Mouse (Mus musculus) mature B cell (primary cell): ENCODE measurements around the gene Prrc2c.
"Not testable (repeated sequence)": the region's sequence is repeated elsewhere in the genome, so short reads cannot be mapped to it uniquely, and the experiment has no call there.

Experiments used
- in situ Hi-C: fragments of 300-500 bp; cut with MboI; formaldehyde crosslinking; loops from 2 replicates; pipeline ENCODE4 v1.14.3; 2019

Gene Prrc2c

GRCm38 (mm10) chr1:162740401-162740835 is at the start of gene Prrc2c:
Gene Prrc2c (minus strand): TSS chr1:162740556.
- in situ Hi-C loops, result loop anchor here (25.0 kb wide), 1 partner anchor 1197 kb away; the partner anchor contains the start of gene Scyl3

GRCm38 (mm10) chr1:162785222-162785621 is 44.9 kb upstream of the Prrc2c start:
- in situ Hi-C loops, result no loop called here

GRCm38 (mm10) chr1:162783669-162784248 is 43.4 kb upstream of the Prrc2c start:
- in situ Hi-C loops, result no loop called here

- in situ Hi-C loops, result not testable (repeated sequence)
These were observed 40.7 kb upstream of the Prrc2c start for GRCm38 (mm10) chr1:162781035-162781434.

GRCm38 (mm10) chr1:162777943-162778538 is 37.7 kb upstream of the Prrc2c start:
- in situ Hi-C loops, result no loop called here

GRCm38 (mm10) chr1:162773661-162774060 is 33.3 kb upstream of the Prrc2c start:
- in situ Hi-C loops, result no loop called here

GRCm38 (mm10) chr1:162771617-162772360 is 31.4 kb upstream of the Prrc2c start:
- in situ Hi-C loops, result no loop called here

- in situ Hi-C loops, result no loop called here
These were observed 11.7 kb upstream of the Prrc2c start for GRCm38 (mm10) chr1:162752009-162752408.

GRCm38 (mm10) chr1:162749607-162750006 is 9.3 kb upstream of the Prrc2c start:
- in situ Hi-C loops, result loop anchor here (25.0 kb wide), 1 partner anchor 1188 kb away; the partner anchor contains the start of gene Scyl3

- in situ Hi-C loops, result loop anchor here (25.0 kb wide), 1 partner anchor 1189 kb away; the partner anchor contains the start of gene Scyl3
These were observed 8.4 kb upstream of the Prrc2c start for GRCm38 (mm10) chr1:162748761-162749160.

- in situ Hi-C loops, result loop anchor here (25.0 kb wide), 1 partner anchor 1197 kb away; the partner anchor contains the start of gene Scyl3
These were observed 443 bp downstream of the Prrc2c start for GRCm38 (mm10) chr1:162739831-162740394.

GRCm38 (mm10) chr1:162739406-162739805 is 950 bp downstream of the Prrc2c start:
- in situ Hi-C loops, result loop anchor here (25.0 kb wide), 1 partner anchor 1198 kb away; the partner anchor contains the start of gene Scyl3

- in situ Hi-C loops, result loop anchor here (25.0 kb wide), 1 partner anchor 1199 kb away; the partner anchor contains the start of gene Scyl3
These were observed 1.9 kb downstream of the Prrc2c start for GRCm38 (mm10) chr1:162738472-162738871.

GRCm38 (mm10) chr1:162735084-162735483 is 5.3 kb downstream of the Prrc2c start:
- in situ Hi-C loops, result loop anchor here (25.0 kb wide), 1 partner anchor 1202 kb away; the partner anchor contains the start of gene Scyl3

- in situ Hi-C loops, result loop anchor here (25.0 kb wide), 1 partner anchor 1203 kb away; the partner anchor contains the start of gene Scyl3
These were observed 6.1 kb downstream of the Prrc2c start for GRCm38 (mm10) chr1:162734283-162734682.

- in situ Hi-C loops, result loop anchor here (25.0 kb wide), 1 partner anchor 1205 kb away; the partner anchor contains the start of gene Scyl3
These were observed 8.3 kb downstream of the Prrc2c start for GRCm38 (mm10) chr1:162732041-162732440.

- in situ Hi-C loops, result loop anchor here (25.0 kb wide), 1 partner anchor 1208 kb away; the partner anchor contains the start of gene Scyl3
These were observed 10.9 kb downstream of the Prrc2c start for GRCm38 (mm10) chr1:162729436-162729835.

- in situ Hi-C loops, result loop anchor here (25.0 kb wide), 1 partner anchor 1209 kb away; the partner anchor contains the start of gene Scyl3
These were observed 12.4 kb downstream of the Prrc2c start for GRCm38 (mm10) chr1:162727981-162728380.

GRCm38 (mm10) chr1:162723610-162724009 is 16.7 kb downstream of the Prrc2c start:
- in situ Hi-C loops, result no loop called here

- in situ Hi-C loops, result no loop called here
These were observed 19.7 kb downstream of the Prrc2c start for GRCm38 (mm10) chr1:162720645-162721044.

GRCm38 (mm10) chr1:162700389-162701066 is 39.8 kb downstream of the Prrc2c start:
- in situ Hi-C loops, result no loop called here
